Mouse (Mus musculus) thymus, adult 2 months (tissue): ENCODE data around the gene Dab2ip.

ENCODE experiments used
- CTCF ChIP-seq: fragments of 200-500 bp; IDR thresholded peaks from 2 replicates; pipeline ENCODE4 v1.5.1; 2012; ENCODE audit warnings: mild to moderate bottlenecking, control low read depth, low read length, moderate library complexity, borderline replicate concordance; ENCODE audit not compliant: control insufficient read depth, poor library complexity, insufficient read depth; ENCODE audit errors: extremely low read depth
- POLR2A ChIP-seq: fragments of 200-500 bp; IDR thresholded peaks from 2 replicates; pipeline ENCODE4 v1.6.1; 2012; ENCODE audit warnings: mild to moderate bottlenecking, low read length, control low read depth, moderate library complexity; ENCODE audit not compliant: control insufficient read depth, poor library complexity, insufficient read depth; ENCODE audit errors: extremely low read depth

- TF ChIP-seq CTCF (no peak), POLR2A (no peak)
Measured at GRCm38 (mm10) chr2:35676075-35676665, 118.1 kb downstream of the Dab2ip start.
